Mouse (Mus musculus) heart, adult 2 months (tissue): ENCODE data around the gene Vat1. TPM values are rescaled to one million over a fixed set of nuclear protein-coding genes. Genes with fewer than 3 reads are reported as not detected.
"Not testable (repeated sequence)": the region's sequence is repeated elsewhere in the genome, so short reads cannot be mapped to it uniquely, and the experiment has no call there.

Experiments
- DNase-seq, 2 experiments: peaks; one replicate each; pipeline ENCODE4 v3.0.0; 2021
- H3K27ac ChIP-seq: fragments of 200-600 bp; 2 replicates; pipeline ENCODE4 v1.8.1; 2022
- H3K27me3 ChIP-seq: fragments of 200-500 bp; 2 replicates; pipeline ENCODE4 v1.6.1; 2012; ENCODE audit warnings: mild to moderate bottlenecking, low read length, inconsistent platforms, mixed read lengths; ENCODE audit not compliant: control insufficient read depth, insufficient read depth
- H3K36me3 ChIP-seq: fragments of 200-500 bp; 2 replicates; pipeline ENCODE4 v1.6.1; 2012; ENCODE audit warnings: low read length, inconsistent platforms; ENCODE audit not compliant: control insufficient read depth, insufficient read depth
- H3K4me1 ChIP-seq: fragments of 200-500 bp; 2 replicates; pipeline ENCODE4 v1.6.1; 2011; ENCODE audit warnings: low read length; ENCODE audit not compliant: control insufficient read depth, insufficient read depth
- H3K4me3 ChIP-seq: fragments of 200-600 bp; 2 replicates; pipeline ENCODE4 v1.8.1; 2022
- H3K79me2 ChIP-seq: fragments of 200-500 bp; replicated peaks from 2 replicates; pipeline ENCODE4 v1.6.1; 2012; ENCODE audit warnings: mild to moderate bottlenecking, inconsistent platforms, low read length, moderate library complexity, mixed read lengths; ENCODE audit not compliant: control insufficient read depth, insufficient read depth
- H3K9ac ChIP-seq: fragments of 200-500 bp; 2 replicates; pipeline ENCODE4 v1.6.1; 2012; ENCODE audit warnings: low read depth, mild to moderate bottlenecking, control low read depth, inconsistent platforms, low read length, mixed read lengths
- CTCF ChIP-seq: fragments of 200-600 bp; IDR thresholded peaks from 2 replicates; pipeline ENCODE4 v1.8.1; 2022; ENCODE audit warnings: antibody characterized with exemption, mild to moderate bottlenecking, moderate library complexity
- EP300 ChIP-seq: fragments of 200-500 bp; IDR thresholded peaks from 2 replicates; pipeline ENCODE4 v1.6.1; 2011; ENCODE audit warnings: low read depth, low read length, control low read depth; ENCODE audit not compliant: insufficient read depth
- POLR2A ChIP-seq: fragments of 200-500 bp; IDR thresholded peaks from 2 replicates; pipeline ENCODE4 v1.6.1; 2011; ENCODE audit warnings: mild to moderate bottlenecking, low read depth, low read length, control low read depth; ENCODE audit not compliant: insufficient read depth
- WGBS: fragments of 180-500 bp; shearing (Covaris S2); methylation state at CpG from one replicate; pipeline ENCODE4 v1.1.7; 2018; 5-methylcytosine and 5-hydroxymethylcytosine counted together
- intact Hi-C: fragments of 180-260 bp; cut with DNase I; formaldehyde crosslinking; loops from one replicate; pipeline ENCODE4 v1.15.1; 2025
- polyA plus RNA-seq: library from polyadenylated mRNA; depleted of rRNA; stranded (reverse); fragments of >200 nt; gene quantifications from 2 replicates; pipeline ENCODE4 v1.2.3, GENCODE M21; 2012
- total RNA-seq, 2 experiments: library from RNA; stranded (reverse); gene quantifications; 2 replicates each; pipeline ENCODE4 v1.2.3; 2021

The Vat1 gene
- total and polyA plus RNA-seq, 3 experiments, result 20.4 to 29.6 (median 21.4) TPM

GRCm38 (mm10) chr11:101484245-101484644 lies 18.2 kb upstream of the Vat1 start:
- no peaks in the 10 kb centered on the region for H3K4me1 ChIP-seq
- H3K9ac ChIP-seq, result no peak overlapping the region
- intact Hi-C loops, result no loop called here
- WGBS, result 89% methylated on average over 6 of the region's 6 CpGs
- no peak for TF ChIP-seq EP300
- TF ChIP-seq POLR2A, result no peak
- no peak for TF ChIP-seq CTCF
- no peak overlapping the region for H3K4me3 ChIP-seq
- H3K27me3 ChIP-seq, result no peaks in the 10 kb centered on the region
- no peaks in the 10 kb centered on the region for H3K79me2 ChIP-seq
- no peak overlapping the region for H3K27ac ChIP-seq
- DNase-seq, result no peak
- H3K36me3 ChIP-seq, result no peaks in the 10 kb centered on the region

GRCm38 (mm10) chr11:101483804-101484203 lies 17.8 kb upstream of the Vat1 start:
- H3K79me2 ChIP-seq, result no peaks in the 10 kb centered on the region

GRCm38 (mm10) chr11:101480912-101481311 lies 14.9 kb upstream of the Vat1 start:
- Histone ChIP-seq H3K4me1 (no peaks in the 10 kb centered on the region), H3K9ac (no peak overlapping the region), H3K27me3 (no peaks in the 10 kb centered on the region), H3K27ac (no peak overlapping the region), H3K79me2 (no peaks in the 10 kb centered on the region), H3K36me3 (no peaks in the 10 kb centered on the region), H3K4me3 (no peak overlapping the region)
- TF ChIP-seq EP300 (no peak), CTCF (no peak), POLR2A (no peak)
- intact Hi-C loops, result no loop called here
- 24% methylated on average over 6 of the region's 6 CpGs for WGBS
- DNase-seq, result no peak

More at GRCm38 (mm10) chr11:101483804-101484203, 17.8 kb upstream of the Vat1 start:
- intact Hi-C loops, result no loop called here
- no peak for DNase-seq
- 68% methylated on average over 3 of the region's 3 CpGs for WGBS
- Histone ChIP-seq H3K9ac (no peak overlapping the region), H3K27ac (no peak overlapping the region), H3K4me3 (no peak overlapping the region), H3K36me3 (no peaks in the 10 kb centered on the region), H3K4me1 (no peaks in the 10 kb centered on the region), H3K27me3 (no peaks in the 10 kb centered on the region)
- no peak for TF ChIP-seq CTCF
- no peak for TF ChIP-seq POLR2A
- TF ChIP-seq EP300, result no peak

- Histone ChIP-seq H3K4me3 (no peak overlapping the region), H3K9ac (no peak overlapping the region), H3K27me3 (no peaks in the 10 kb centered on the region), H3K79me2 (no peaks in the 10 kb centered on the region), H3K27ac (no peak overlapping the region), H3K36me3 (no peaks in the 10 kb centered on the region), H3K4me1 (no peaks in the 10 kb centered on the region)
- DNase-seq, result no peak
- TF ChIP-seq EP300 (no peak), CTCF (no peak), POLR2A (no peak)
- 24% methylated on average over 18 of the region's 18 CpGs for WGBS
- intact Hi-C loops, result no loop called here
Measured at GRCm38 (mm10) chr11:101479171-101479635, 13.2 kb upstream of the Vat1 start.

GRCm38 (mm10) chr11:101477552-101478211 lies 11.7 kb upstream of the Vat1 start:
- H3K79me2 ChIP-seq, result no peaks in the 10 kb centered on the region
- H3K27me3 ChIP-seq, result no peaks in the 10 kb centered on the region
- H3K4me3 ChIP-seq, result no peak overlapping the region
- H3K36me3 ChIP-seq, result no peaks in the 10 kb centered on the region
- WGBS, result 78% methylated on average over 10 of the region's 10 CpGs
- TF ChIP-seq POLR2A (no peak), CTCF (no peak), EP300 (no peak)
- no peak for DNase-seq
- intact Hi-C loops, result no loop called here
- H3K27ac ChIP-seq, result no peak overlapping the region
- no peaks in the 10 kb centered on the region for H3K4me1 ChIP-seq
- H3K9ac ChIP-seq, result no peak overlapping the region

GRCm38 (mm10) chr11:101477194-101477551 lies 11.1 kb upstream of the Vat1 start:
- no peak for TF ChIP-seq POLR2A
- no peak for TF ChIP-seq EP300
- no peak for TF ChIP-seq CTCF
- Histone ChIP-seq H3K27me3 (no peaks in the 10 kb centered on the region), H3K4me3 (no peak overlapping the region), H3K36me3 (no peaks in the 10 kb centered on the region), H3K9ac (no peak overlapping the region), H3K4me1 (no peaks in the 10 kb centered on the region), H3K79me2 (no peaks in the 10 kb centered on the region), H3K27ac (no peak overlapping the region)
- no peak for DNase-seq
- WGBS, result 42% methylated on average over 4 of the region's 4 CpGs
- intact Hi-C loops, result no loop called here

GRCm38 (mm10) chr11:101476361-101476760 lies 10.3 kb upstream of the Vat1 start:
- H3K27me3 ChIP-seq, H3K4me3 ChIP-seq, intact Hi-C loops, H3K36me3 ChIP-seq, H3K27ac ChIP-seq, H3K4me1 ChIP-seq, H3K79me2 ChIP-seq, H3K9ac ChIP-seq, DNase-seq: not testable (repeated sequence)
- WGBS, result 97% methylated on average over 4 of the region's 4 CpGs
